18 mouse cellular contexts compared by ENCODE assay signal in the genomic region with DNA sequence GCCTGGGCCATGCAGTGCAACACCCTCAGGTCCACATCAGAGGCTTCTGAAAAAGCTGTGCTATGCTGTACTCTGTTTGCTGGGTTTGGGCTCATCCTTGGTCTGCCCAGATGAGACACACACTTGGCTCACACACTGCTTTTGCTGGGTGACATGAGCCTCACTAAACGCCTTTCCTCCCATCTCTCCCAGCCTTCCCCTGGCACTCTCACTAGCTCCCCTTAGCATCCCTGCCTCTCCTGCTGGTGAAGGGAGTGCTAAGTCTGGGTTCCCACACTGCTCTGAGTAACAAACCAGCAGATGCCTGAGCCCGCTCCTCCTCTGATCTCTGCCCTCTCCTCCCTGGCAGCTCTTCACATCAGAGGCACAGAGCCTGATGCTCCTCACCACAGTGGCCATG. TPM values are rescaled to one million over a fixed set of nuclear protein-coding genes. Genes with fewer than 3 reads are reported as not detected.
"Had no signal": no experiment of that assay in that cellular context is flagged by ENCODE, and none has a peak within 500 bp of the region (broad histone marks: within the 10 kb centered on the region; RNA-seq: fewer than 3 reads in every experiment).

No protein-coding gene starts in this region.

- H3K4me2 ChIP-seq: lung, embryonic 14.5 days; midbrain, embryonic 11.5 days; midbrain, embryonic 13.5 days; neural tube, embryonic 13.5 days; neural tube, embryonic 15.5 days; stomach, embryonic 15.5 days had no signal

- H3K4me1 ChIP-seq: stomach, embryonic 15.5 days had no signal

- H3K36me3 ChIP-seq: midbrain, embryonic 13.5 days; neural tube, embryonic 13.5 days; neural tube, embryonic 15.5 days; stomach, embryonic 15.5 days had no signal

- H3K4me3 ChIP-seq: midbrain, embryonic 13.5 days; myocyte; neural tube, embryonic 13.5 days; neural tube, embryonic 15.5 days; stomach, embryonic 15.5 days had no signal

- H3K27ac ChIP-seq: midbrain, embryonic 13.5 days; neural tube, embryonic 13.5 days; neural tube, embryonic 15.5 days; stomach, embryonic 15.5 days; stomach, postnatal 0 days had no signal

- H3K9ac ChIP-seq: lung, embryonic 14.5 days; midbrain, embryonic 13.5 days; neural tube, embryonic 13.5 days; neural tube, embryonic 15.5 days; stomach, embryonic 15.5 days had no signal

- DNase-seq: lung, adult 18-20 months; lung, embryonic 14.5 days; lung, postnatal 10 days; lung, postnatal 4 days; right cerebral cortex, postnatal 14 days; thymus, adult 2 months; thymus, postnatal 25 days; thymus, postnatal 4 days had no signal

- ATAC-seq: midbrain, embryonic 13.5 days; midbrain, embryonic 16.5 days had no signal

- H3K27me3 ChIP-seq: midbrain, embryonic 13.5 days; neural tube, embryonic 13.5 days; neural tube, embryonic 15.5 days; stomach, embryonic 15.5 days had no signal

- H3K9me3 ChIP-seq: midbrain, embryonic 13.5 days; neural tube, embryonic 13.5 days; neural tube, embryonic 15.5 days; stomach, embryonic 15.5 days had no signal

RNA-seq across cellular contexts. Expression of a gene that starts 40.4 kb away (rescaled TPM):
- polyA plus RNA-seq: lung, embryonic 16.5 days; myocyte had no signal

RNA-seq across cellular contexts. Expression of a gene that starts 53.9 kb away (rescaled TPM):
- total RNA-seq: megakaryocyte, adult 5-6 weeks had no signal
- polyA plus RNA-seq: midbrain, embryonic 11.5 days had no signal
